Mouse (Mus musculus) megakaryocyte, embryonic 14.5 days (primary cell): ENCODE measurements around the gene Mindy1.

Source experiments
- FLI1 ChIP-seq: IDR thresholded peaks from 2 replicates; pipeline ENCODE4 v1.6.1; 2012; ENCODE audit warnings: low read length, inconsistent platforms, mixed read lengths
- GATA1 ChIP-seq: IDR thresholded peaks from 3 replicates; pipeline ENCODE4 v1.6.1; 2012; ENCODE audit warnings: mixed read lengths, low read length, inconsistent platforms, borderline replicate concordance

DNA sequence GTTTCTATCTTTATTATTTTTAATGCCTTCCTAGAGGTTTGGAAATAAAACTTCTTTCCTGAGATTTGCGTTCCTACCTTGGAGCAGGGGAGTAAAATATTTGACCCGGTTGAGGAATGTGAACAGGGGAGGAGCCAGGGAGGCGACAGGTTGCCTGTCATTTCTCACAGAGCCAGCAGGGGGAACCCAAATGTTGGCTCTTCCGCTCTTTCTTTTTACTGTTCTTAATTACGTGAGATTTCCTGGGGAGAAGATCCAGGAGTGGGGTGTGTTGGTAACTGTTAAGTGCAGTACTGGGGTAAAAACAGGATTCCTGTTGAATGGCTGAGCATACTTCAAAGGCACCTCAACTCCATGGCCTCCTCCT, 14.9 kb downstream of the Mindy1 start:
- TF ChIP-seq GATA1, result no peak
- TF ChIP-seq FLI1, result no peak
